Mouse (Mus musculus) ovary, adult 18-20 months (tissue): ENCODE measurements around the gene Wdr25.

ENCODE experiments used
- DNase-seq: peaks from one replicate; pipeline ENCODE4 v3.0.0; 2022; ENCODE audit warnings: low spot score, mixed read lengths

Wdr25 gene

GRCm38 (mm10) chr12:108987448-108987847 is 94.0 kb downstream of the Wdr25 start:
- DNase-seq, result no peak

- DNase-seq, result no peak
These were observed 97.0 kb downstream of the Wdr25 start for GRCm38 (mm10) chr12:108990425-108990824.

- DNase-seq, result no peak
These were observed 99.6 kb downstream of the Wdr25 start for GRCm38 (mm10) chr12:108993046-108993445.

- peak; percentile 49 for DNase-seq
These were observed 101.1 kb downstream of the Wdr25 start for GRCm38 (mm10) chr12:108994436-108995031.

GRCm38 (mm10) chr12:108995976-108996636 is 102.7 kb downstream of the Wdr25 start:
- DNase-seq, result no peak

- no peak for DNase-seq
These were observed 103.8 kb downstream of the Wdr25 start for GRCm38 (mm10) chr12:108997249-108997648.

- no peak for DNase-seq
These were observed 109.5 kb downstream of the Wdr25 start for GRCm38 (mm10) chr12:109002978-109003377.

GRCm38 (mm10) chr12:109010070-109010649 is 116.7 kb downstream of the Wdr25 start:
- DNase-seq, result no peak

- no peak for DNase-seq
These were observed 128.8 kb downstream of the Wdr25 start for GRCm38 (mm10) chr12:109022181-109022691.

GRCm38 (mm10) chr12:109022966-109023365 is 129.5 kb downstream of the Wdr25 start:
- no peak for DNase-seq

GRCm38 (mm10) chr12:109023780-109024179 is 130.3 kb downstream of the Wdr25 start:
- DNase-seq, result no peak

- no peak for DNase-seq
These were observed 143.6 kb downstream of the Wdr25 start for GRCm38 (mm10) chr12:109037026-109037425.

GRCm38 (mm10) chr12:109038179-109038819 is 144.9 kb downstream of the Wdr25 start:
- DNase-seq, result no peak

GRCm38 (mm10) chr12:109039311-109039710 is 145.9 kb downstream of the Wdr25 start:
- DNase-seq, result no peak

- DNase-seq, result no peak
These were observed 151.1 kb downstream of the Wdr25 start for GRCm38 (mm10) chr12:109044497-109044896.

- DNase-seq, result no peak
These were observed 152.2 kb downstream of the Wdr25 start for GRCm38 (mm10) chr12:109045581-109045980.

GRCm38 (mm10) chr12:109049949-109050348 is 156.5 kb downstream of the Wdr25 start:
- DNase-seq, result no peak

- no peak for DNase-seq
These were observed 159.8 kb downstream of the Wdr25 start for GRCm38 (mm10) chr12:109053020-109053806.

GRCm38 (mm10) chr12:109057736-109058135 is 164.3 kb downstream of the Wdr25 start:
- no peak for DNase-seq

GRCm38 (mm10) chr12:109058660-109059059 is 165.2 kb downstream of the Wdr25 start:
- no peak for DNase-seq

- peak; percentile 34 for DNase-seq
These were observed 174.2 kb downstream of the Wdr25 start for GRCm38 (mm10) chr12:109067561-109068135.
